Mouse (Mus musculus) adrenal gland (tissue): ENCODE data around the gene Gatad2b.
"Not testable (repeated sequence)": the region's sequence is repeated elsewhere in the genome, so short reads cannot be mapped to it uniquely, and the experiment has no call there.

Source experiments
- intact Hi-C: fragments of 180-260 bp; cut with DNase I; formaldehyde crosslinking; loops from one replicate; pipeline ENCODE4 v1.15.1; 2025
- long read RNA-seq, 2 experiments: library from polyadenylated mRNA; unstranded; transcript quantifications; one replicate each; pipeline ENCODE4 v2.0.0; 2020; ENCODE audit warnings: borderline replicate concordance in 1 of 2; ENCODE audit not compliant: insufficient replicate concordance in 1 of 2

Gatad2b gene
- long read RNA-seq, experiment 1, partial matches to known transcripts, result 1 of 5 reads
- long read RNA-seq, experiment 1, other reads (novel, unspliced or antisense), result 4 of 5 reads
- long read RNA-seq, experiment 2, partial matches to known transcripts, result 0 of 5 reads
- long read RNA-seq, experiment 2, other reads (novel, unspliced or antisense), result 5 of 5 reads

DNA sequence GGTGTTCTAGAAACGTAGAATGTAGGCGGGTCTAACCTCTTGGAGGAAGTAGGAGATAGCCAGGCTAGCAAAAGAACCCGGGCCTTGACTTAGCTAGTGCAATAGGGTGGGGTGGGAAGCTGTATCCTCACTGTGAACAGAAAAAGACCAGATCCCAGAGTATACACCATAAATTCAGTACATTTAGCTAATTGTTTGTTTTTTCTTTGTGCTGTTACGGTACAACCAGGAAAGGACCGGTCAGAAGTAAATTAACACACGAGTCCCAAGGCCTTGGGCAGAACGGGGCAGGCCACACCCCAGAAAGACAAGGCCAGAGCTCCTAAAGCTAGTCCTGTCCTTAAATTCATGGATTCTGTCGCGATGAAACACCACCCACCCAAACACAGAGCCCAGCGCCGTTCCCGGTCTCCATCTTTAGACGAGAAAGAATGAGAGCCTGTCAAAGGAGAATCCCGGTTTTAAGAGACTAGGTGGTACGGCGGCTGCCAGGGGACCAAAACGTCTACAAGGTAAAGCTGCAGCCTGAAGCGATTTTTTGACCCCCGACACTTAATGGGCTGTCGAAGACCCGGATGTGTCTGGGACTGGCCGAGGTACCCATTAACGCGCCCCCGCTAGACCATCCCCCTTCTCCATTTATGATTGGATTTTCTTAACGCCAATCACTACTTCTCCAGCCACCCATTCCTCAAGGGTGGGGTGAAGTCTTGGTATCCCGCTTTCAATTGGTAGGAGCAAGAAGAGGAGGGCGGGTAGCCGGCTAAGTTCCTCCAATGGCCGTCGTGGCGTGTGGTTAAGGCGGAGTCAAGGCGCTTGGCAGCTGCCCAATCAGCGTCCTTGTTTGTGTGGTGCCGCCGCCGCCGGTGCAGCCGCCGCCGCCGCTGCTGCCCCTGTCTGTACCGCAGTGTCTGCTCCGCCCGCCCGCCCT is at the start of gene Gatad2b:
Gene Gatad2b (plus strand): TSS at position 834 of the 931 bp plus-strand sequence.
- intact Hi-C loops, result loop anchor here (5.0 to 10.0 kb wide), 2 partner anchors 80 to 172 kb away; partner anchors contain the start of gene Npr1

DNA sequence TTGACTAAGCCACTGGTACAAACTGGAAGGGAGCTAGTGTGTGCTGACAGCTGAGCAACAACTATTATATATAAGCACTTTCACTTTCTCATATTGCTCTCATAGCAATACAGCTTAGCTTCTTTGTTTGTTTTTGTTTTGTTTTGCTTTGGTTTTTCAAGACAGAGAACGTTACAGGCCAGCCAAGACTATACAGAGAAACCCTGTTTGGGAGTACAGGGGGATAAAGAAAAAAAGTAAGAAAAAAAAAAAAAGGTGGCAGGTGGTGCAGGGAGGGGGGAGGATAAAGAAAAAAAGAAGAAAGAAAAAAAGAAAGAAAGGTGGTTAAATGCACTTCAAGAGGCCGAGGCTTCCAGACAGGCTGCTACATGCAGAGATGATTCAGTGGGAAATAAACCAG is 47.6 kb upstream of the Gatad2b start:
- intact Hi-C loops, result no loop called here

DNA sequence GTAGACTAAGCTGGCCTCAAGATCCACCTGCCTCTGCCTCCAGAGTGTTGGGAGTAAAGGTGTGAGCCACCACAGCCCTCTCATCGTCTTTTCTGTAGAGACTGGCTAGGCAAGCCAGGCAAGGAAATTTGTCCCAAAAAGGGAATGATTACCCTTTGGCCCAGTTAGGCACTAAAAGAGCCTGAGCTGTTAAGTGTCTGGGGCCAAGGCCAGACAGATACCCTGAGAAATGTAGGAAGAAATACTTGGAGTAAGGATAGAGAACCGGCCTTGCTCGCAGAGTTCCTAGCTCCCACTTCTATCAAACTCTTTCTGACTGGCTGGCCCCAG is 45.4 kb upstream of the Gatad2b start:
- intact Hi-C loops, result no loop called here

DNA sequence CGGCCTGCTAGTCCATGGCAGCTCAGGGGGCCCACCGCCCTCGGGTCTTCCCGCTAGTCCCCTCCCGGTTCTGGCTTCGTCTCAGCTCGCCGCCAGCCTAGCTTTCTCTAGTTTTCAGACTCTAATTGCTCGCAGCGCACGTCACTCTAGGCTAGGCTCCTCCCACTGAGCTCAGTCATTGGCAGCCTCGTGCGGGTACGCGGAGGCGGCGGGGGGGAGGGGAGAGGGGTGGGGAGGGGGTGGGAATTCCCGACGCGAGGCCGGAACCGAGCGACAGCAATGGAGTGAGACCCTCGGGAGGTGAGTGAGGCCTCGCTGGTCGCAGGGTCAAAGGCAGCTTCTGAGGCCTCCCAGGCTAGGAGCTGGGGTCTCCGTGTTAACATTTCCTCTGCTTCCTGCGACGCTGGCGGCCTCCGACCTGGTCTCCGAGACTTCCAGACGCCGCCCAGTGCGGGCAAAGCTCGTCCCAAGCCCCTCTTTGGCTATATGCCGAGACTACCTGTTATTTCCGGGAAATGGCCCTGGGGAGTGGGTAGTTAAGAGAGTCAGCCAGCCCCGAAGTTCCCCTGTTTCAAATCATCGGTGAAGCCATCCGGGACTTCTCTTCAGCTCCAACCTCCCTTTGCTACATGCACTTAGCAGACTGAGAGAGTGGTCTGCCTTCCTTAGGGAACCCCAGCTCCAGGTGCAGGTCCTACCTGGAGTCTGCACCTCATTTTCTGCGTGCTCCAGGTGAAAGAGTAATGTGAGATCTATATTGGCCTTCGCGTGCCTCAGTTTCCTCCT is 44.8 kb upstream of the Gatad2b start, which contains the start of gene Slc39a1:
Gene Slc39a1 (plus strand): TSS at position 213 of the 786 bp plus-strand sequence.
- intact Hi-C loops, result no loop called here

DNA sequence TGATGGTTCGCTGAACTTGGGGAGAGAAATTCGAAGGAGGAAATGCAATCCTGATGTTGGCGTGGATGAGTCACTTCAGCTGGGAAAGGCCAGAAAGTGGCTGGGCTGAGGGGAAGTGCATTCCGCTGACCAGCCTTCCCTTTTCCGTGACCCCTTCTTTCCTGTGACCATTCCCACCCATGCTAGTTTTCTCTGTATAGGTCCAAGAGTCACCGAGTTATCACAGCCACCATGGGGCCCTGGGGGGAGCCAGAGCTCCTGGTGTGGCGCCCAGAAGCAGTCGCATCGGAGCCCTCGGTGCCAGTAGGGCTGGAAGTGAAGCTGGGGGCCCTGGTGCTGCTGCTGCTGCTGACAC is 44.3 kb upstream of the Gatad2b start:
- intact Hi-C loops, result no loop called here

DNA sequence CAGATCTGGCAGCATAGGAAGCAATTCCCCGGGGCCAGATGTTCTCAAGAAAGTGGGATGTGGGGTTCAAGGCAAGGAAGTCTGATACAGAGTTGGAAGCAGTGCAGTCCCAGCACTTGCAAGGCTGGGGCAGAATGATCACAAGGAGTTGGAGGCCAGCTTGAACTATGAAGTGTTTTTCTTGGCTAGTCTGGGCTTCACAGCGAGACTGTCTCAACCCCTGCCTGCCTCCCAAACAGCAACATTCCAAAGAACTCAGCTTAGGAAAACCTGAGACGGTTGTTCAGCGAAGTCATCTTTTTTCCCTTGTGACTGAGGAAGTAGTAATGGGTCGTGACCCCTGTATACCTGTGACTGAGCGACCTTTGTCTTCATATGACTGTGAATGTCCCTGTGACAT is 42.2 kb upstream of the Gatad2b start:
- intact Hi-C loops, result no loop called here

DNA sequence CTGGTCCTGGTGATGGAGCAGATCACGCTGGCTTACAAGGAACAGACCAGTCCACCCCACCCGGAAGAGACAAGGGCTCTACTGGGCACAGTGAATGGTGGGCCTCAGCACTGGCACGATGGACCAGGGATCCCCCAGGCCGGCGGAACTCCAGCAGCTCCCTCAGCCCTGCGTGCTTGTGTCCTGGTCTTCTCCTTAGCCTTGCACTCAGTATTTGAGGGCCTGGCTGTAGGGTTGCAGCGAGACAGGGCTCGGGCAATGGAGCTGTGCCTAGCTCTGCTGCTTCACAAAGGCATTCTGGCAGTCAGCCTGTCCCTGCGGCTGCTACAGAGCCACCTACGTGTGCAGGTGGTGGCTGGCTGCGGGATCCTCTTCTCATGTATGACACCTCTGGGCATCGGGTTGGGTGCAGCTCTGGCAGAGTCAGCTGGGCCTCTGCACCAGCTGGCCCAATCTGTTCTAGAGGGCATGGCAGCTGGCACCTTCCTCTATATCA is 41.2 kb upstream of the Gatad2b start:
- intact Hi-C loops, result not testable (repeated sequence)

DNA sequence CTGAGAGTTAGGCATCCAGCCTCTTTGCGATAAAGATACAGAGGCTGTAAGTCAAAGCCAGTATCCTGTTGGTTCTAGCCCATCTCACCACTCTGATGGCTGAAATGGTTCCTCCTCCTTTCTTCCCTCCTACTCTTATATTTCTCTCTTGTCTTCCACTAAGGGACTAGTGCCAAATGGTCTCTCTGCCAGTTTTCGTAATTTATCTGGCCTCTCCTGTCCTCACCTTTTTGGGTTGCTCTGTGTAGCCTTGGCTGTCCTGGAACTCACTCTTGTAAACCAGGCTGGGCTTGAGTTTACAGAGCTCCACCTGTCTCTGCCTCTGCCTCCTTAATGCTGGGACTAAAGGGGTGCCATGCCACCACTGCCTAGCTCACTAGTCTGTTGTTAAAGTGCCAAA is 40.3 kb upstream of the Gatad2b start:
- intact Hi-C loops, result not testable (repeated sequence)

DNA sequence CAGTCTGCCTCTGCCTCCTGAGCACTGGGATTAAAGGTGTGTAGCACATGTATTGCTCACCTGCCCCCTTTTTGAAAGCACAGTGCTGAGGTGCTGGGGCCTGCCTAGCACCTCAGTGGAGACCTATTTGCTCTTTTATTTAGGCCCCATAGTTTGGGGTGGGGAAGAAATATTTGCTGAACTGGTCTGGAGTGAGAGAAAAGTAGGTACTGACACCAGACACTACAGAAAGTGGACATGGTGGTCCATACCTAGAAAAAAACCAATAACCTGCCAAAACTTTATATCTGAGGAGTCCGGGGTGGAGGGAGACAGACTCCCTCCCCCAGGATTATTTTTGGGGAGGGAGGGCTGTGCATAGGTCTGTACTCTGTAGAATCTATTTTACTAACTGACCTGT is 39.8 kb upstream of the Gatad2b start:
- intact Hi-C loops, result not testable (repeated sequence)

DNA sequence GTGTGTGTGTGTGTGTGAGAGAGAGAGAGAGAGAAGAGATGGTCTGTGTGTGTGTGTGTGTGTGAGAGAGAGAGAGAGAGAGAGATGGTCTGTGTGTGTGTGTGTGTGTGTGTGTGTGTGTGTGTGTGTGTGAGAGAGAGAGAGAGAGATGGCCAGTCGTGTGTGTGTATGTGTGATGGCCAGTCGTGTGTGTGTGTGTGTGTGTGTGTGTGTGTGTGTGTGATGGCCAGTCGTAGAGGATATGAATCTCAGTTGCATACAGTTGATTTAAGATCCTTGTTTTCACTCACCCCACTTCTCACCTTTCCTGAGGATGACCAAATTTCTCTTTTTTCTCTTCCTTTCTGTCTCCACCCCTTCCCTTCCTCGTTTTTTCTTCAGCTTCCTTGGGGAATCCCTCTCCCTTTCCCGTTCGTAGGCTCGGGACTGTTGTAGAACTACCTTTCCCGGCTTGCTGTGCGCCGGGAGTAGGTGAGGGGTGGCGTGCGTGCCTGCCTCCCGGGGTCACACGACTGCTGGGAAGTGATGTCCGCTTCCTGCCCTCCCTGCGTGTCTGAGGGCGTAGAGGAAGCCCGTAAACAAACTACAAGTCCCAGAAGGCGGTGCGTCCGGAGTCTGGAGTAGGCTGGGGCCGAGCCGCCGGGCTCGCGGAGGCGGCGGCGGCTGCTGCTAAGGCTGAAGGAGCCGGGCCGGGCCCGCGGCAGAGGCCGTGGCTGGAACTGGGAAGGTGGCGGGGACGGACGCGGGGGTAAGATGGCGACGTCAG is 39.1 kb upstream of the Gatad2b start, which contains the start of gene Crtc2:
Gene Crtc2 (plus strand): TSS at position 511 of the 766 bp plus-strand sequence.
- intact Hi-C loops, result loop anchor here (2.0 kb wide), 1 partner anchor 35 kb away; no protein-coding TSS in a partner anchor

DNA sequence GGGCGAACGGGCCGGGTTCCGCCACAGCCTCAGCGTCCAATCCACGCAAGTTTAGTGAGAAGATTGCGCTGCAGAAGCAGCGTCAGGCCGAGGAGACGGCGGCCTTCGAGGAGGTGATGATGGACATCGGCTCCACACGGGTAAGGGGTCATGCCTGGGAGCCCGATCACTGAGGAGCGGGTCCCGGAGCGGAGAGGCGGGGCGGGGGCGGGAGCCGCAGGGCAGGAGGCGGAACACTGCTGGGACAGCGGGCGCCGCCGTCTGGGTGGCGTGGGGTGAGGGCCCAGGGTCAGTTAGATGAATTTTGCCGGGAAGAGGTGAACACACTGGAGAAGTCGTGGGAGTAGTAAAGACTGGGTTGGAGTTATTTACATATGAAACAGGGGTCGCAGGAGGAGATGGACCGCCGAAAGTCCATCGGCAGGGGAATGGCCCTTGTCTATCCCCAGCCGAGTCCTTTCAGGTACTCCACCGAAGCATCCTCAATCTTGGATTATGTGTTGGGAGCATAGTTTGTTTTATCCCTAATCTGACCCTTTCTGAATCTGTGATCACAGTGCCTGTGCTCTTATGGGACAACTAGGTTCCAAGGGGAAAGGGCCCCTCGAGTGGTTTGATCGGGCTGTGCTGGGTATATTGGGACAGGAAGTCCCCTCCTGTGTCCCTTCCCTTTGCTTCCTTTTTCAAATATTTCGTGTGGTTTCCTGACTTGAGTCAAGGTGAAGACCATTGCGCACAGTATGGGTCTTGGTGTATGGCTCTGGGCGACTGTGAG is 38.4 kb upstream of the Gatad2b start:
- intact Hi-C loops, result loop anchor here (2.0 kb wide), 1 partner anchor 36 kb away; no protein-coding TSS in a partner anchor

DNA sequence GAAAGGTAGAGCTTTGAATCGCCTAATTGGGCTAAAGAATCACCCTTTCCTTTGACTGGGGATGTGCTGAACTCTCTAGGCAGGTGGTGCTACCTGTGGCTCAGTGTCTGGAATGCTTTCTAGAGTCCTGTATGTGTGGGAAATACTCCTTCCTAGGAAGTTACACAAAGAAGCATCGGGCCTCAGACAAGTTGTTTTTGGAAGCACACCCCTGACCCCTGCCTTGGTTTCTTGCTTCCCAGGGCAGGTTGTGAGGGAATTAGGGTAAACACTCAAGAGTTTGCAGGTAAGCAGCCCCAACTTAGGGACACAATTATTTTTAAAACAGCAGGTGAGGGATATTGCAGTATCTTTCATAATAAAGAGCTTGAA is 37.8 kb upstream of the Gatad2b start:
- intact Hi-C loops, result loop anchor here (2.0 kb wide), 1 partner anchor 36 kb away; no protein-coding TSS in a partner anchor

DNA sequence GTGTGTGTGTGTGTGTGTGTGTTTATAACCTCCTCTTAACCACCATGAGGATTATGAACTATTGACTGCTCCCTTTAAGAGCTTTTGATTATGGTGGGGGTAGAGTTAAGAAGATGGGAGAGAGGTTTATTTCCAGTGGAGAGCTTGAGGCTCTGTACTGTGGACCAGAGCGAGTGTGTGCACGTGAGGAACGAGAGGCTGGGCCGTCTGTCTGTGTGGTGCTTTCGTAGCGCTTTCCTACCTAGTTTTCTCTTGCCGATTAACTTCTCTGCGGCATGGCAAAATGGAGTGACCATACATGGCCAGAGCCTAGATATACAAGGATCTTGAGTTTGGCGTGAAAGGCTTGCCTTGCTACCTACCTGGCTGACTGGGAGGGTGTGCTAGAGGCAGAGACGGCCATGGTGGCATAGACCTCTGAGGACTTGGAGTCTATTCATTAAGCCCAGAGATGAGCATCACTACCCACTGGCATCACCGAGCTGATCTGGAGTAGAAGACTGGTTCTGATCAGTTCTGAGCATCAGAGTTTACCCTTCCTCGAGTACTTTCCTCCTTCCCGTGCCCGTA is 37.1 kb upstream of the Gatad2b start:
- intact Hi-C loops, result loop anchor here (2.0 kb wide), 1 partner anchor 37 kb away; no protein-coding TSS in a partner anchor

DNA sequence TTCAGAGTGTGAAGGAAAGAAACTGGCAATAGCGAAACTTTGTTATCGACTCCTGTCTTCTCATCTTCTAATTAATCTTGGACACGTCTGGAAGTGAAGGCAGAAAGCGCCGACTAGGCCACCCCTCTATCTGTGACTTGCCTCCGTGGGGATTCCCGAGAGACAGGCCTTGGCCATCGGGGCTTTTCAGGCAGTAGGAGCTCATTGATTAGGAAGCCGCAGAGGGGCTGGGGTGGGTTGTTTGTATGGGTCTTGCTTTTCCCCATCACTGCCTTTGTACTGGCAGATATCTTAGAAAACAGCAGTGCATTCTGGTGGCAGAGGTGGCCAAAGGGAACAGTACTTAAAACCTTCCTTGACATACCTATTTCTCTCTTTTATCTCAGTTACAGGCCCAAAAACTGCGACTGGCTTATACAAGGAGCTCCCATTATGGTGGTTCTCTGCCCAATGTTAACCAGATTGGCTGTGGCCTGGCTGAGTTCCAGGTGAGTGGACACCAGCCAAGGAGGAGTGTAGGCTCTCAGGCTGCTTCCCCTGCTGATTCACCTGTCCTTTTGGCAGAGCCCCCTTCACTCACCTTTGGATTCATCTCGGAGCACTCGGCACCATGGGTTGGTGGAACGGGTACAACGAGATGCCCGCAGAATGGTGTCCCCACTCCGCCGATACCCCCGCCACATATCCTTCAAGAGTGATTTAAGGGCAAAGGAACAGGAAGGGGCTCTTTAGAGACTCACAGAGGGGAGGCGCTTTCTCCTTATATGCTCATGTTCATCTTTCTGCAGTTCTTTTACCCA is 36.0 kb upstream of the Gatad2b start:
- intact Hi-C loops, result no loop called here

DNA sequence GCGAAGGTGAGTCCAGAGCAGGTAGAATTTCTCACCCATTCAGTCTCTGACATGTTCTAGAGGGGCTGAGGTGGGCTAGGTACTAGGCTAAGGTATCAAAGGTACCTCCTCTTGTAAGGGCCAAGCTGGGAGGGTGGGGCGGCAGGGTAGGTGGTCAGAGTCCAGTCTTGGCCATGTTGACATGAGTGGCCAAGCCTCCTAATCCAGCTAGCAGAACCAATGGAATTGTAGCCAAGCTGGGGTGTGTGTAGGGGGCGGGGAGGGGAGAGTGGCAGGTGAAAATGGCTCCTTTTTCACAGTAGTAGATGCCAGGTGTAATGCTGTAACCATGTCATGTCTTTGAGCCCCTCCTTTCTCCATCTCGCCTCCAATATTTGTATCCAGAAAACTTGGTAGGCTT is 34.5 kb upstream of the Gatad2b start:
- intact Hi-C loops, result no loop called here

DNA sequence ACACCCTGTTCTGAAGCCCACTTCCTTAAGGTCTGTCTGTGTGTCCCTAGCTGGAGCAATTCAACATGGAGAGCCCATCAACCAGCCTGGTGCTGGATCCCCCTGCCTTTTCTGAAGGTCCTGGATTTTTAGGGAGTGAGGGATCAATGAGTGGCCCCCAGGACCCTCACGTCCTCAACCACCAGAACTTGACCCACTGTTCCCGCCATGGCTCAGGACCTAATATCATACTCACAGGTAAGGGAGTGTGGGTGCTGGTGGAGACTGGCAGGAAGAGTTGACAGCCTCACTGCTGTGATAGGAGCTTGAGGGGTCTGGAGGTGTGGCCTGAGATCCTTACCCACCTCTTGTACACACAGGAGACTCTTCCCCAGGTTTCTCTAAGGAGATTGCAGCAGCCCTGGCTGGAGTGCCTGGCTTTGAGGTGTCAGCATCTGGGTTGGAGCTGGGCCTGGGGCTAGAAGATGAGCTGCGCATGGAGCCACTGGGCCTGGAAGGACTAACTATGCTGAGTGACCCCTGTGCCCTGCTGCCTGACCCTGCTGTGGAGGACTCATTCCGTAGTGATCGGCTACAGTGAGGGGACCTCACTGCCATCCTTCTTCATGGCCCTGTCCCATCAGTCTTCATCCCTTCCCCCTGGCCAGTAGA is 29.7 kb upstream of the Gatad2b start:
- intact Hi-C loops, result no loop called here

DNA sequence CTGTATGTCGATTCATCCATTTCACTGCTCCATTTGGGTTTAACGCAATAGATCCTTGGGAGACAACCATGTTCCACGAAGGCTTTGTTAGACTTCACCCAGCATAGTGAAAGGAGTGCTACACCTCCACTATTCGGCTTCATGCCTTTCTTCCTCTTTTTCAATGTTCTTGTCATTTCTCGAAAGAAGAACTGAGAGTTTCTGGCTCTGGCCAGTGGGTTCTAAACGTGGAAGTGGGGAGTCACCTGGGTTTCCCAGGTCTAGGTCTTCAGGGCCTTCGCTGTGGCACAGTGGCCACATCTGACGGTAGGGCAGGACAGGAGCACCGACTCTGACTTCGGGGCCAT is 28.3 kb upstream of the Gatad2b start:
- intact Hi-C loops, result loop anchor here (2.0 kb wide), 1 partner anchor 108 kb away; no protein-coding TSS in a partner anchor
